Mouse (Mus musculus): ENCODE results near the gene Pdcd7.
A peak's percentile ranks its signal among the peaks of the same experiment; 100 is the strongest.

Pdcd7 gene

DNA sequence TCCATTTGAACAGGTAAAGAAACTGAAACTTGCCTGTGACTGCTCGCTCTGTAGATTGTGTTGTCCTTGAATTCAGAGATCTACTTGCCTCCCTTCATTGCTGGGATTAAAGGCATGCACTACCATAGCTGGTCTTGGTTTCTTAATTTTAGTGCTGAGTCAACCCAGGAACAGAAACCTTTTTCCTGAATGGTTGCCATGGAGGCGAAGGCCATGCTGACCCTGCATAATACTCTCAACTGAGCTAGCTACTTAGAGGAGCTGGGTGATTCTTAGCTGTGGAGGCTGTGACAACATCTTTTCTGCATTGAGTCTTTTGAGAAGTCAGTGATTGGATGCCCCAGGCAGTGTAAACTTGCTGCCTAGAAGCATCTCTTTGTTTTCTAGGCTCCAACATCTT, 11.1 kb downstream of the Pdcd7 start:
- no peak for DNase-seq (ENCODE audit: low read depth, low spot score)

DNA sequence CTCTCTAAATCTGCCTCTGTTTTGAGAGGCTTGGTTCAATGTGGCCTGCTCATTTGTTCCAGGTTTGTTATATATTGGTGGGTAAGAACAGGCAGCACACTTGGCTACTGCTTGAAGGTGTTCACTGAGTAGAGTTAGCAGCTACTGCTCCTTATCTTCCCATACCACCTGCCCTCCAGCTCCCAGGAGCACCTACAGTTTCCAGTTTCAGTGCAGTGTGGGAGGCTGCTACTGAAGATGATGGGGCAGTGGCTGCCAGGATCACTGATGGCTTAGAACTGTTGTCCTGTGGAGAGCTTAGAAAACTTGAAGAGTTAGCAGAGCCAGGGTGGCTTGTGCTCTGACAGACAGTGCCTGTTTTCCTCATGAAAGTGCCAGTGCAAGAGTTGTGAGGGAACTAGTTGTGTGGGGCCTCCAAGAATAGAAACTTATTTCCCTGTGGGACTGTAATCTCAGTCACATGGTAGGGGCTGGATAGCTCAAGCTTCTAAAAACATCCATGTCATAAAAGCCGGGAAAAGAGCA, 13.1 kb downstream of the Pdcd7 start:
- no peak for DNase-seq (ENCODE audit: low read depth, low spot score)

DNA sequence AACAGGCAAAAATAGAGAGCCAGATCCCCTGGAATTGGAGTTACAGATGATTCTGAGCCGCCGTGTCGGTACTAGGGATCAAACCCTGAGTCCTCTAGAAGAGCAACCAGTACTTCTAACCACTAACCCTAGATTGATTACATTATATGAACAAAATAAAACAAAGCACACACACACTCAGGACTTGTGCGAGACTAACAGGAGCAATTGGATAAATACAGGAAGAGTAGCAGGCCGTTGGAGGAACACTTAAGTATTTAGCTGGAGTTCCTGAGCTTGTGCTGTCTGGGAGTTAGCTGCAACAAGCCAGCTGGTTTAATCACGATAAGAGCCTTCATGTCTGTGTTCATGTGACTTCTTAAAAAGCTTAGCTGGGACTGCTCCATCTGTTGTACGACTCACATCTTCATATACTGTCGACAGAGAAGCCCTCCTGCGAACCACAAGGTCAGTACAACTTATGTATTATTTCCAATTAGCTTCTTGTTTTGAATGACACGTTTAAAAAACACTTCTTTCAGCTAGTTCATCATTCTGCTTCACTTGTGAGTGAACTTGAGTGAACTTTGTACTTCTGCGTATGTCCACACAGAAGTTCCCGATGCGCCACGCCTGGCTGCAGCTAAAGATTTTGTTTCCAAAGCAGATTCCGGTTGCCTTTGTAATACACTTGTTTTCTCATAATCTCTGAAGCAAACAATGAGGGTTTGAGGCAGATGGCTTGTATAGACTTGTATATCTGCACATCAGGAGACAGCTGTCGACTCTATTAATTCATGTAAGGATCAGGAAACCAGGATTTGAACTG, 14.9 kb downstream of the Pdcd7 start, which contains the start of gene Ubap1l:
Gene Ubap1l (plus strand): TSS at position 401 of the 808 bp plus-strand sequence.
- no peak for DNase-seq (ENCODE audit: low read depth, low spot score)

DNA sequence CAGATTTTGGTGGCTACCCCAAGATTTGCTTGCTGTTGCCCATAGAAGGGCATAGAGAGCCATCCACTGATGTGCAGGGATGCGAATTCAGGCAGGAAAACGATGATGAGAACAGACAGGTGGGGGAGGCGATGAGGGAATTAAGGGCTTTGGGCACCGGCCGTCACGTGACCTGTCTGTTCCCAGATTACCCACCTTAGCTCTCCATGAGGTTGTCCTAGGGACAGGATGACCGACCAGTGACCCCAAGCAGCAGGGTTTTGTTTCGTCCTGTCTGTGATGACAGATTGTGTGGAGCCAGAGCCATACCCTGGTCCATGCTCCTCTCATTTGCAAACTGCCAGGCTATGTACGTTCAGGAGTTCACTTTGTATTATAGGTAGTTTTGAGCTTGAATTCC, 17.8 kb downstream of the Pdcd7 start:
- DNase-seq (ENCODE audit: low read depth, low spot score), result no peak

DNA sequence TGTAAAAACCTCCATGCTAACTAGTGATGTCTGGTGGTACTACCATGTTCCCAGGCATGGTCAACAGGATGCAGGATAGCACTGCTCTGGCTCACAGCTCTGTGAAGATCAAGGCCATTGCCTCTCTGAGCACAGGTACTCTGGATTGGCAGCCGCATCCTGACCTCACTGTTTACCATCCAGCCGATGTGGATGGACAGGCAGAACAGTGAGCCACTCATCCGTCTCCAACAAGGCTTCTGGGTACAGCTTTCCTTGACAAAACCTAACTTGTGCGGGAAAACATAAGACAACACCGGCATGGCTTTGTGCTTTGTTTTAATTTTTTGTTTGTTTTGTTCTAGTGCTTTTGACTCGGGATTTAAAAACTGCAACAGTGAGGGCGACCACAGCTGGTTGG, 19.8 kb downstream of the Pdcd7 start:
- no peak for DNase-seq (ENCODE audit: low read depth, low spot score)

DNA sequence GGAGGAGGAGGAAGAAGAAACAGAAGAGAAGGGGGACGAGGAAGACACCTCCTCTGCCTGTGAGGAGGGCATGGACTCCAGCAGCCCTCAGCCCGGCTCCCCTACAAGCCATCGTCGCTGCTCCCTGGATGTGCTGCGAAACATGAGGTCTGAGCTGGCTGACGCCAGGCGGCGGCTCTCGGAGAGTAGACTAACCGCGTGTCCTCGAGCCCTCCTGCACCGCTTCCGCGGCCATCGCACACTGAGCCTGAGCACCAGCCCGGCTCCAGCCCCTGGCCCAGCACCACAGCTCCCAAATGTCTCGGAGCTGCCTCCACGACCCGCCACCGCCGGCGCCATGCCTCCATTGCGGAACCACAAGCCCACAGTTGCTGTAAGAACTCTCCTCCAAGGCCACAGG, 25.9 kb downstream of the Pdcd7 start:
- DNase-seq (ENCODE audit: low read depth, low spot score), result no peak

DNA sequence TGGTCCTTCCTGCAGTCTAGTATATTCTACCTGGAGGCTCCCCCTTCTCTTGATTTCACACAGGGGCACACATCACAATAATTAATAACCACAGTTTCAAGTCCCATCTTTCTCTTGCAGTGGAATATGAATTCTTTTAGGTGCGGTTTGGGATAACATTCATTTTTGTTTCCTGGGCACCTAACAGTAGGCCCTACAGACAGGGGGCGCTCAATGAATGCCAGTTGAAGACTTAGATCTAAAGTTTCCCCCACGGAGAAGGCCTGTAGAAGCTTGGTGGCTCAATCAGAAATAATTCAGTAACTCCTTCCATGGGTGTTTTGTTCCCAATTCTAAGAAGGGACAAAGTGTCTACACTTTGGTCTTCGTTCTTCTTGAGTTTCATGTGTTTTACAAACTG, 26.5 kb downstream of the Pdcd7 start:
- no peak for DNase-seq (ENCODE audit: low read depth, low spot score)

DNA sequence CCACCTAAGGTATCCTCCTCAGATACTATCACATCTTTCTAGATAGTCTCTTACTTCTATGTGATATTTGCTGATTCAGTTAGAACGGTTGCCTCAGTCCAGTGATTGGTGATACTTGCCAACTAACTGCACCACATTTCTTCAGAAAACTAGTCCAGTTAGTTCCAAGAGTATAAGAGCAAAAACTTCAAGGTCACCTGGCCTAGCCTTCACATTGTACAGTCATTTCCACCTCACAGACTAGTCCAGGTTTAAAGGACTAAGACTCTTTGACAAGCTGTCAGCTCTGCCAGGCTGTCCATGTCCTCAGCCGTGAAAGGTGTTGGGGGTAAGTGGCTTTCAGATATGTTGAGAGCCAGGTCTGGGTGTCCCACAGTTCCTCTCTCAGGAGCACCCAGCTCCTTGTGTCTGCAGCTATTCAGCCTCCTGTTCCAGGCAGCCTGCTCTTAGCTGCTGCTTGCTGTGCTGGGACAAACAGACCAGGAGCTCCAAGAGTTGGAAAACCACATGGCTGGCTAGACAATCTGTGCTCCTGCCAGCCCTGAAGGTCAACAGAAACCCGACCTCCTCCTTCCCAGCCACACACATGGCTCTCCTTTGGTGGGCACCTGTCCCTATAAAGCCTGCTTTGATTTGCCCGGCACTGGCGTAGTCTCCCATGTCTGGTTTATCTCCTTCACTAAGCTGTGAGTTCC, 28.7 kb downstream of the Pdcd7 start:
- DNase-seq (ENCODE audit: low read depth, low spot score), result peak; percentile 23

DNA sequence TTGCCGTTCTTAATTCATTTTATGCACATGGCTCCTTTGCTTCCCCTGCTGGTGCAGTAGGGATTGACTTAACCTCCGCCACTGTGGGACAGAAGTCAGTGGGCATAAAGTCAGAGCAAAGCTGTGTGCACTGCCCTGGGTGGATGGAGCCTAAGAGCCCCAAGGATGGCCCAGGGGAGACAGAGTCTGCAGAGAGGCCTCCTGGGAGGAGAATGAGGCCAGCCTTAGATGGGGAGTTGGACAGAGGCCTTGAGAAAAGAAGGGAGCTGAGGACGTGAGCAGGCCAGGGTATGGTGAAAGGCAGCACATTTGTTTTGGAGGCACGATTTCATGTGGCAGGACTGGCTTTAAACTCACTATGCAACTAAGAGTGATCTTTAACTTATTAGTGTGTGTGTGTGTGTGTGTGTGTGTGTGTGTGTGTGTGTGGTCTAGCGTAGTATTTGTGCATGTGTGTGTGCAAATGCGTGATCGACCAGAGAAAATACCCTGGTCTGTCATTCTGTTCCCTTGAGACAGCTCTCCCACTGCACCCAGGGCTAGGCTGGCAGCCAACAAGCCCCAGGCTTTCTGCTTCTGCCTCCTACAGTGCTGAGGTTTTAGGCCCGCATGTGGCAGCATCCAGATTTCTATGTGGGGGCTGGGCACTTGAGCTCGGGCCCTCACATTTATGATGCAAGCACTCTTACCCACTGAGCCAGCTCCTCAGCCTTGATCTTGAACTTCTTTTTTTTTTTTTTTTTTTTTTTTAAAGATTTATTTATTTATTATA, 29.4 kb downstream of the Pdcd7 start:
- DNase-seq (ENCODE audit: low read depth, low spot score), result no peak

DNA sequence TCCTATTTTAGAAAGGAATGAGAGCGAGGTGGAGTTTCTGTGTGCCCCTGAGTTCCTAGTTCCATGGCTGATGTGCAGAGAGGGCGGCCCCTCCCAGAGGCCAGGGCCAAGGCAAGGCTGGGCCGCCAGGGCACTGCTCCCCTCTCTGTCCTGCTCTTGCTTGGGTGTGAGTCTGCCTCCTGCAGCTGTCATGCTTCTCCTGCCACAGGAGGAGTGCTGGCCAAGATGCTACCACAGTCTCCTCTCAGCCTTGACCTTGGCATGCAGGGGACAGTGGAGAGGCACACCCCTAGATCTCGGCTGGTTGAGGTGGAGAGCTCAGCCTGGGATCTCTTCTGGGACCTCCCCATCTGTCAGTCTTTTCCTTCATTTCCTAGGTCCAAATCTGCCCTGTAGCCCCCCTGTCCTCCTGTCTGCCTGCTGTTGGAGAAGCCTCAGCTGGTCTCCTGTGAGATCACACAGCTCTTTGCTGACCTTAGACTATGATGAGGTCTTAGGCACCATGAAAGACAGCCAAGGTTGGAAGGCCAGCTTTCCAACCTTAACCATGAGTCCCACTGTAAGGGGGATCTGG, 35.2 kb downstream of the Pdcd7 start:
- no peak for DNase-seq (ENCODE audit: low read depth, low spot score)

DNA sequence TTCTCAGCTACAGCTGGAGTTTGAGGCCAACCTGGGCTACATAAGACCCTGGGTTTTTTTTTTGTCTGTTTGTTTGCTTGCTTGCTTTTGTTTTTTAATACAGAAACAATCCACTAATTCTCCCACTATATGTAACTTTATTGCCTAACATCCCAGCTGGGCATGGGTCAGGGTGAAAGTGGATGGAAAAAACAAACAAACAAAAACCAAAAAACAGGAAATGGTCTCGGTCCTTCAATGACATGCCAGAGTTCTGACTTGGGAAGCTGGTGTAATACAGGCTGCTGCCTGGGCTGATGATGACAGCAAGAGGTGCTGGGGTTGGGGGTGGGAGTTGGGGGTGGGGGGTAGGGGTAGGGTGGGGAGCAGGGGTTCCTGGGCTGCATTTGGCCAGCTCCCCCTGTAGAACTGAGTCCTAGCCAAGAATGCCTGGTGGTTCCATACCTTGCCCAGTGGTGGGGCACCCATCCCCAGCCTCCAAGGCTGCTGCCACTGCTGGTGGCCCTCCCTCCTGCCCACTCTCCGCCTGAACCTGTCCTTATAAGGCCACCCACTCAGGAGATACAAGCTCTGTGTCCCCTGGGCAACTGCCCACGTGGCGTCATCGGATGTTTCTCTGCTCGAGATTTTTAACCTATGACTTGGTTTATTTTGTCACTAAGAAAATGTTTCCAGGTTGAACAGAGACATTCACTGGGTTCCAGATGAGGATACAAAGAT, 36.3 kb downstream of the Pdcd7 start:
- DNase-seq (ENCODE audit: low read depth, low spot score), result no peak

DNA sequence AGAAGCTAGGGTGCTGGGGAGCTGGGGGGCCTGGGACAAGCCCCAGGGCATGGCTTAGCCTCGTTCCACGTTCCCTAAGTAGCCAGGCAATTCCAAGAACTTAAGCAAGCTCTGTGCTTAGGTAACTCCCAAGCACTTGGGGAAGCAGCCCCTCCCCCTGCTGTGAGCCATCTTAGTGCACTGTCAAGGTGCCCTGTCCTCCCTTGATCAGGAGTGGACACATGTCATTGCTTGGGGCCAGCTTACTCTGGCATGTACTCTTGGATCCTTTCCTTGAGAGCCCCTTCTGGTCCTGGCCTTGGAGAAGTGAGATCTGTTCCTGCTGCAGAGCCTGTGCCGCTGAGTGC, 36.8 kb downstream of the Pdcd7 start:
- DNase-seq (ENCODE audit: low read depth, low spot score), result no peak

DNA sequence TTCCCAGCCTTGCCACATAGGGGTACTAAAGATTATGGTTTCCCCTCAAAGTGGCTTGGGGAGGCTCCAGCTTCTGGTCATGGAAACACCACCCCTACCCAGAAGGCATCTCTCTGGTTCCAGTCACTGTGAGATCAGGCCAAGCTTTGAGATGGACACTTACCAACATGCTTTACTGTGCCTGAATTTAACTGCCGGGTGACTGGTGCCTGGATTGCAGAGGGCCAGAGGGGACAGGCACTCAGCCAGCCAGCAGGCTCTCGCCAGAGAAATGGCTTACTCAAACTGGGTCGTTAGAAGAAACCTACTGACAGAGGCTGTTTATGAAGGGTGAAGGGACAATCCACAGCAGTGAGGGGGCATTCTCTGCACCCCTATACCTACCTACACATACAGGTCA, 38.4 kb downstream of the Pdcd7 start:
- no peak for DNase-seq (ENCODE audit: low read depth, low spot score)

DNA sequence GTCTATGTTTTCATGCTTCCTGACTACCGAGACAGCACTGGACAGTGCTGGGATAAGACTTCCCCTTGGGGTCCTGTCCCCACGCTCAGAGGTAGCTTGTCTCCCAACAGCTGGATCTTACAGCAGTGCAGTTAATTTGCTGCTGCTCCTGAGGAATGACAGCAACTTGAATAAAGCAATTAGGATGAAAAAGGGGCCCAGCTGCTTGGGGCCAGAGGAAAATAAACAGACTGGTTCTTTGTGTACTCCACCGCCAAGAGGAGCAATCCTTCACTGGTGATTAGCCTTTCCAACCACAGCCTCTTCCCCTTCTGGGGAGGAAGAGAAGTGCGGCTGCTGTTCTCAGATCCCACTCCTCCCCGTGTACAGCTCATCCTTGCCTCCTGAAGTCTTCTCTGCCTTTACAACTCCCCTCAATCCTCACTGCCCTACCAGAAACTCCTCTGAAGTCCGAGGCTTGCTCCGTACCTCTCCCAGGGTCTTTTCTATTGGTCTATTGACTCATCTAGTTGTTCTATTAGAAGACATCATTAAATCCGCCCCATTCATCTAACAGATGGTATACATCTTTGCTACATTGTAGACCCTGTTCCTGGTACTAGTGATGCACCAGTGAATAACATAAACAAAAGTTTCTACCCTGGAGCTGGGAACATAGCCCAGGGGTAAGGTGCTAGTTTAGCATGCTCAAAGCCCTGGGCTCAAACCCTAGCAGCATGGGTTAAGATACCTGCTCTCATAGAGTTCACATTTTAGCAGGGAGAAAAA, 40.7 kb downstream of the Pdcd7 start:
- DNase-seq (ENCODE audit: low read depth, low spot score), result peak; percentile 24

DNA sequence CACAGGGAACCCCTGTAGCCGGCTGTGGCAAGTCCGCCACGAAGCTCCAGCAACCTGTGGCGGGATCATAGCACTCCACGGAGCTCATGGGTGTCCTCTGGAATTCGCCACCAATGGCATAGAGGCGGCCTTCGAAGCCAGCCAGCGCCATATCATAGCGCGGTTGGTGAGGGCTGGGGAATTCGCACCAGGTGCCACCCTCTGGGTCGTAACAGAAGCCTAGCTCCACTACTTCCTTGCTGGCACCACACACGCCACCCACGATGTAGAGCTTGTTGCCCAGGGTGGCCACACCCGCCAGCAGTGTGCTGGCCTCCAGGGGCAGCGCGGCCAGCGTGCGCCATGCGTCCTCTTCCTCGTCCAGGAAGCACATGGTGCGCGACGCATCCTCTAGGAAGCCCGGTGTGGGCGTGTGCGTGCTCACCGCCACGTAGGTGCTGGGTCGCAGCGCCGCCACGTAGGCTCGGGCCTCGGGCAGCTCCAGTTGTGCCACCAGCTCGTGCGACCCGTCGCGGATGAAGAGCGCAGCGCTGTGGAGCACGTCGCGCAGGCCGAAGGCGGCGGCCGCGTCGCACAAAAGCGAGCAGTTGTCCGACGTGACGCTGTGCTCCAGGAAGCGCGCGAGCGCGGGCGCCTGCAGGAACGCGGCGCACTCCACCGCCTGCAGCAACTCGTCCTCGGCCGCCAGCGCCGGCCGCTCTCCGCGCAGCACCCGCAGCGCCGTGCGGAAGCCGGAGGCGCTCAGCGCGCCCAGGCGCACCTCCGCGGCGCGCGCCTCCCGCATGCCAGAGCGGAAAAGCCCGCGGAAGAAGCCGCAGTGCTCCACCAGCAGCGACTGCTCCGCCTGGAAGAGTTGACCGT, 45.1 kb downstream of the Pdcd7 start:
- peak; percentile 43 for DNase-seq (ENCODE audit: low read depth, low spot score)

DNA sequence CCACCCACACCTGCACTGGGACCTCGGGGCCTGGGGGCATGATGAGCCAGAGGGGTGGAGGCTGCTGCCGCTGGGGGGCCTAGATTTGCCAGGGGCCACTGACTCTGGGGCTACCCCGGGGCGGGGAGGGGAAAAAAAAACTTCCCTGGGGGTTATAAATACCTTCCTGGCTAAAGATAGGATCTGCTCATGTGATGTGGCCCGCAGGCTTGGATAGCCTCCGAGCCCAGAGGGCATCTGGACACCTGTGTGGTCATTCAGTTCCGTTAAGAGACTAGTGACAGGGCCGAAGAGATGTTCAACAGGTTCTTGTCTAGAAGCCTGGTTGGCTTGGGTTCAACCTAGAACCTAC, 45.7 kb downstream of the Pdcd7 start, which contains the start of gene Kbtbd13:
Gene Kbtbd13 (minus strand): TSS at position 40 of the 352 bp plus-strand sequence.
- DNase-seq (ENCODE audit: low read depth, low spot score), result no peak

DNA sequence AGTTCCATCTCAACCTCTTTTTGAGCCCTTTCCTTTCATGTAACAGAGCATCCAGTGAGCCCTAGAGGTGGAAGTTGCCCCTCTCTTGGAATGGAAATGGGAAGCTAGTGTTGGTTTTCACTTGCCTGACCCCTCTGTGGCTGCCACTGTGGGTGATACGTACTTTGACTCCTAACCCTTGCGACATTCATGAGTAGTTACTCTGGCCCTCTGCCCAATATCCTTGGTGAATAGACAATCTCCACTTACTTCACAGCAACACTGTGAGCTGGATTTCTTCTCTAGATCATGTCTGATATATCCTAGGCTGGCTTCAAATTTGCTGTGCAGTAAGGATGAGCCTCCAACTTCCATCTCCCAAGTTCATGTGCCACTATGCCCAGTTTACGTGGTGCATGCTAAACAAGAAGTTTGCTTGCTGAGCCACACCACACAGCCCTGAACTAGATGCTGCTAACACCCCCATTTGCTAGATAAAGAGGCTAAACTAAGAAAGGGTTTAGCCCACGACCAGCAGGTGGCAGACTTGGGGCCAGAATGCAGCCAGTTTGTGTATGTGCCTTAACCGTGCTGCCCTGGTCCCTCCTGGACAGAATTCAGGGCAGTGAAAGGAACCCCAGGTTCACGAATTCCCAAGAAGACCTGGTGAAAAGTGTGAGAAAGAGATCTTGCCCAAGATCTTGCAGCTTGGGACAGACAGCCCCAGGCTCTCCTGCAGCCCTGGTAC, 46.9 kb downstream of the Pdcd7 start:
- DNase-seq (ENCODE audit: low read depth, low spot score), result peak; percentile 67

DNA sequence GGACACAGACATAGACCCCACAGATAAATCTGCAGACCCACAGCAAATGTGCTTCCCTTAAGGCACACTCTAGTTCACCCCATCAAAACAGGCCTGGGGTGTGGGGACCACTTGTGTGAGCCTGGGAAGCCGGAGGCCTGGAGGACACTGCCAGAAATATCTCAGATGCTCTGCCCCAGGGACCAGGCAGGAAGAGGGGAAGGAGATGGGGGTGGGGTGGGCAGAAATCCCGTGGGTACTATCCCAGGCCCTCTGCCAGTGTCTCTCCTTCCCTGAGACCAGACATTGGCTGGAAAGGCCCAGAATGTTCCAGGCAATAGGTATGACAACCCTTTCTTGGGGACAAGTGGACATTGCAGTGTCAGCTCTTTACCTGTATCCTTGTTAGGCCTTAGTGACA, 47.7 kb downstream of the Pdcd7 start:
- no peak for DNase-seq (ENCODE audit: low read depth, low spot score)

DNA sequence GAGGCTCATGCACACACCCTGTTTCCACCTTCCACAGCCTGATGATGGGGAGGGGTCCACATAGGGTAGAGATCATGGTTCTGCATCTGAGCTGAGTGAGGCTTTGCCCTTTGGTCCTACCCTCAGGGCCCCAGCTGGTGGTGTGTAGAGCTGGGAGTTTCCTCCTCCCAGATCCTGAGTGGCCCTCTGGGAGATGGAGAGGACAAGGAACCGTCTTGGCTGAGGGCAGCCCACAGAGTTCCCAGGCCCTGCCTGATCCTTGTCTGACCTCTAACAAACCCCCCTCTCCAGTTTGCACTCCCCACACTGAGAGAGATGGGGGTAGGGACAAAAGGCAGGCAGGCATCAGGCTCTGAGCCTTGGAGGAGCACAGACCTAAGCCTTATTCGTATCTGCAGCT, 48.5 kb downstream of the Pdcd7 start:
- no peak for DNase-seq (ENCODE audit: low read depth, low spot score)

Measured in forelimb bud, embryonic 11.5 days (tissue).